Mouse (Mus musculus): ENCODE measurements around the gene Gramd4.
A peak's percentile ranks its signal among the peaks of the same experiment; 100 is the strongest.
"Not testable (repeated sequence)": the region's sequence is repeated elsewhere in the genome, so short reads cannot be mapped to it uniquely, and the experiment has no call there.

The Gramd4 gene

DNA sequence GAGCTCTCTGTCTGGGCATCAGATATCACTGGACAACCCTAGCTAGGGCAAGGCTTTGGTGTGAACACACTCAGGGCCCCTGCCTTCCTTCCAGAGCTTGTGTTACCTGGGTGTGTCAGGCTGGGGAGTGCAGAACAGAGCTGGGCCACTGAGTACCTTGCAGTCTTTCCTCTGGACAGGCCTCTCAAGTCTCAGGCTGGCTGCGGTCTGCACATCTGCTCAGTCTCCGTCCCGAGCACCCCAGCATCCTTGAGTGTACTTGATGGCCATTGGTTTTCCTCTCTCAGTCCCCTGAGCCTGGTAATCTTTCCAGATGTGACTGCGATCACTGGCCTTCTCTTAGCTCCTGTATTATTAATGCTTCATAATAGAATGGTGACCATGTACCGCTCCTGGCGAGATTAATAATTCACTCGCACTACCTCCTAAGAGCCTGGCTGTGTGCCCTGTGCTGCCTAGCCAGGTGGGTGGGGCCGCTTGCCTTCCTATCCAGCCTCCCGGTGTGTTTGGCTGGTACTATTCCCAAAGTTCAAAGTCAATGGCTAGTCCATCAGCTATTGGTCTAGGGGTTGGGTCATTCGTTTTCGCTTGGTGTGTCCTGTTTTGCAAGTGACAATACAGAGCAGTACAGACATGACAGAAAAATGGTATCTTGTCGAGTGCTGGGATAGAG lies 34.6 kb downstream of the Gramd4 start:
- DNase-seq: peak in 1 of 2 experiments; percentile 70

DNA sequence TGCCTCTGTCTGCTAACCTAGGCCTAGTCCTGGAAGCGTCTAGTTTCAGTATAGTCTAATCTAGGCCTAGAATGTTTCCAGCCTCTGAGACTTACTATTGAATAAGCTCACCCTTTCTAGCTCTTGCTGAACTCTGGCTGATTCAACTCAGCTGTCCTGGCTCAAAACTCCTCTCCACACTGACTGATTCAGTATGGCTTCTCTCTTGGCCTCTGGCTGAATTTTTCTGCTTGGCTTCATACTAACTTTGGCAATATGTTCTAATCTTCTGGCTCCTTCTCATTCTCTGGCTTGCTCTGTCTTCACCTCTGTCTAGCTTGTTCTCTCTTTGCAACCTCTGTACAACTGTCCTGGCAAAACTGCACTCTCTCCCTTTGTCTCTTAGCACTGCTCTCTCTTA lies 35.7 kb downstream of the Gramd4 start:
- DNase-seq: peak in 1 of 2 experiments; percentile 42

DNA sequence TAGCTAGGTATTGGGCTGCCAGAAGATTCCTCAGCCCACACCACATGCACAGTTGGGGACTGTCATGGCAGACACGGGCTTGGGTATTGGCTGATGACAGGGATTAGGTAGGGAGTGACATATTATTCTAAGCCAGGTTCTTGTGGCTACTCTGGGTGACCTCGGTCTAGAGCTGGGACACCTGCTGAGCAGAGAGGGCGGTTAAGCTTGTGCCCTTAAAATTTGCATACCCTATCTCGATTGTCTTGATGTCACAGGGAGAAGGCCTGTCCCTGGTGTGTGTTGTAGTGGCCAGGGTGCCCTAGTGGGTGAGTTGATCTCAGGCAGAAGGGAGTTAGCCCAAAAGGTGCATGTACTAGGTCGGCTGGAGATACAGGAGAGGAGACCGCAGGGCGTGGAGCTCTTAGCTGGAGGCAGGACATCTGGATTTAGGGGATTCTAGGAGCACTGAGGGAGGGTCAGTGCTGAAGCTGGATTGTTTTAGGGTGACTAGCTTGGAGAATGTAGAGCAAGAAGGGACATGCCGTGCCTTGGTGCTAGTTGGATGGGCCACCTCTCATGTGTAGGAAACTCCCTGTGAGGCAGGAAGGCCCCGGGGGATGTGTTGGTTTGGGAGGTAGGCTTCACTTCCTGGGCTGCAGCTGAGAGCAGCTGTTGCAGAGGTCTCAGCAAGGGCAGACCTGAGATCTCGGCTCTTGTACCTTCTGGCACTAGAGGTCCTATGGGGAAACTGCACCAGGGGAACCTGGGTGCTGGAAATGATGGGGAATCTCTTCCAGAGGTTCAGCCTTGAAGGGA lies 37.0 kb downstream of the Gramd4 start:
- peak in 1 of 2 experiments; percentile 35 for DNase-seq

DNA sequence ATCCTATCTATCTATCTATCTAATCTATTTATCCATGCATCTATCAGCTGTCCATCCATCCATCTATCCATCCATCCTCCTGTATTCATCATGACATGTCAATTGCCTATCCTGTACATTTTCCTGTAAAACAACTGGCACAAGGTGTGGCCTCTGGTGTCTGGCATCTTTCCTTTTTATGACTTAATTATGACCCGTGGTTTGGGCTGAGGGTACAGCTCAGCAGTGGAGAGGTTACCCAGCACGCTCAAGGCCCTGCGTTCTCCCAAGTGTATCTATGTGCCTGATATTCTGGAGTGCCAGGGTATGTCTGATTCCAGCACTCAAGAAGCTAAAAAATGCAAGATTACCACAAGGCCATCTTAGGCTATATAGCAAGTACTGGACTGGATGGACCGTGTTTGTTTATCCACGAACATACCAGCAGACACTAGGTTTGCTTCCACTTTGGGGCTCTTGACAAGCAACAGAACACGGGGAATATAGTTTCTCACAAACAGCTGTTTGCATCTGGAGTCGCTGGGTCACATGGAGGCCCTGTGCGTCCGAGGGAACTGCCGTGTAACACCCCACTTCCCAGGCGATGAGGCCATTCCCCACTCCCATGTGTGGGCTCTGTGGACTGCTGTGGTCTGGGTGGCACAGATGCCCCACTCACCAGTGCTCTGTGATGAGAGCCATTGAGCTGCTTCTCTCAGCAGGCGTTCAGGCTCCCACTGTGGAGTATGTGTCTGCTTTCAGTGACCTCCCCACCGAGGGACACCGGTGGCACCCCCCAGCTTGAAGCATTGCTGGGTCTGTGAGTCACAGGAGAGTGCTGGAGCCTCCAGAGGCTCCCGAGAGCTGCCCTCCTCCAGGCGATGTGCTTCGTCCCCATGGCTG lies 38.5 kb downstream of the Gramd4 start:
- peak in 1 of 2 experiments; percentile 45 for DNase-seq

GRCm38 (mm10) chr15:86096604-86097020 lies 39.1 kb downstream of the Gramd4 start:
- not testable (repeated sequence) for DNase-seq

- no peak for DNase-seq
Observed at GRCm38 (mm10) chr15:86097871-86098270, 40.4 kb downstream of the Gramd4 start.

DNA sequence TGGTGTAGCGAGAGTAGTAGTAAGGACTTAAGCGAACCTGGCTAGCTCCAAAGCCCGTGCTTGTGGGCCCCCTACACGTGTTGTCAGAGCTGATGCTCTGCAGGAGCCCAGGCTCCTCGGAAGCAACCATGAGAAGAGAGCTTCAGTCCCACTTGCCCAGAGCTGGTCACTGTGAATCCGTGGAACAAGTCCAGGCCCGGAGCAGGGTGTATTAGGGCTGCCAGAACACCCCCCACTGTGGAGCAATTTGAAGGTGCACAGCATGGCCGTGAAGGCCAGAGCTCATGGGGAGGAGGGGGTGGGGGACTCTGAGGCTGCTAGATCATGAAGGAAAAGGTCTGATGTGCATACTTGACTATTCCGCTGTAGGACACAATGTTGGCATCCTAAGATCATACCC lies 44.1 kb downstream of the Gramd4 start:
- DNase-seq: no peak

- no peak for DNase-seq
Observed at GRCm38 (mm10) chr15:86102308-86102707, 44.8 kb downstream of the Gramd4 start.

DNA sequence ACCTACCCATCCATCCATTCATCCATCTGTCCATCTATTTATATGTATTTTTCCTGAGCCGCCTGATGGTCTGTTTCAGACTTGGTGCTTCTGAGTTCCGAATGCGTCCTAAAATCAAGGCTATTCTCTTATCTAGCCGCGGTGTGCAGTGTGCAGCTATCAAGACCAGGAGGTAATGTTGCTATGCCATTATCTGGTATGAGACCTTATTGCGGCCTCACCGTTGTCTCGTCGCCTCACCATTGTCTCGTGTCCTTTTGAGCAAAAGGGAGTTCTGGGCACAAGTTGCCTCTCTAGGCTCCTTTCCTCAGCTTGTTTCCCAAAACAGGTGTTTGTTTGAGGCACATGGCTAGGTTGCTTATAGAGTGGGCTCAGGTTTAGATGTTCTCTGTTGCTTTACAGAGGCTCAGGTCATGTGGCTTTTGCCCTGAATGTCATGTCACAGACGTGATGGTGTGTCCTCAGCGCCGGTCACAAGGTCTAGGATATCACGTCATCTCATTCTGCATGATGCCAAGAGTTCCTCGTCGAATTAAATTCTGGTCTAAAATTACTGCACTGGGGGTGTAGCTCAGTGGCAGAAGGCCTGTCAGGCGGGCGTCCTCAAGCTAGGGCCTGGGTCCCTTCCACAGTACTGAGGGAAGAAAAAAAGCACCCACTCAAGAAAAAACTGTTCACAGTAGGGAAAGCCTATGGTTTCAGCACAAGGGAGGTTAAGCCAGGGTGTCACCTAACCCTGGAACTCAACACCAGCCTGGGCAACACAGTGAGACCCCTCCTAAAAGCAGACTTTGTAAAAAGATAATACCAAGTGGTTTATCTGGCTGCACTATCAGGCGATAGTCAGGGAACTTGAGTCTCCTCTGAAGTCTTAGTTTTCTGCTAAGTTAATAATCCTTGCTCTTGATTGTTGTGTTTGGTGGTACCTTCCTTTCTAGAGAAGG lies 47.2 kb downstream of the Gramd4 start:
- DNase-seq: no peak

GRCm38 (mm10) chr15:86105345-86105697 lies 47.8 kb downstream of the Gramd4 start:
- no peak for DNase-seq

DNA sequence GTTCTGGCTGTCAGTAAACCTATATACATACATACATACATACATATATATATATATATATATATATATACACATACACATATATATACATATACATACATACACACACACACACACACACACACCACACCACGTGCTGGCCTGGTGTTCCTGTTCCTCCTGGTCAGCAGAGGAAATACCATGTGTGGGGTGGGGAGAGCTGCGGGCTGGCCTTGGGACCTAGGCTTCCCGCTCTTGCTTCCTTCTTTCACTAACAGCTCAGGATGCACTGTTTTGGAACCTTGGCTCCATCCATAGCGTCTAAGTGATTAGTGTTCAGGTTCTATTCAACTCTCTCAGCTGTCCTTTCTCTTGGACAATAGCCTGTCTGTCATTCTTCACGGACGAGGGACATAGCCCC lies 48.3 kb downstream of the Gramd4 start:
- no peak for DNase-seq

GRCm38 (mm10) chr15:86107831-86108471 lies 50.5 kb downstream of the Gramd4 start:
- DNase-seq: no peak

DNA sequence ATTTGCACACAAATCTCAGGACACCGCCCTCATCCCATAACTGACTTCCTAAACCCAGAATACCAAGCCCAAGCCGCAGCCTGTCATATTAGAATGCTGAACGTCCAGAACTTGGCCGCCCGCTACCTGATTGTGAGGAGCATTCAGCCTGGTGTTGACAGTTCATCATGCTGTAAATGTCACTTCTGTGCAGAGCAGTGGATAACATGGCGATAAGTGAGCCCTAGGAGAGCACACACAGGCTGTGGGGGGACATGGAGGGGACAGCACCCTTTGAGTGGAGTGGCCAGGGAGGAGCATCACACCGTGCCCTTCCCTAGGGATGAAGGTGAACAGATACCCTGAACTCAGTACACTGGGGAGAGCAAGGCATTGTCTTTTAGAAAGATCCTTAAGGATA lies 51.8 kb downstream of the Gramd4 start:
- no peak for DNase-seq

DNA sequence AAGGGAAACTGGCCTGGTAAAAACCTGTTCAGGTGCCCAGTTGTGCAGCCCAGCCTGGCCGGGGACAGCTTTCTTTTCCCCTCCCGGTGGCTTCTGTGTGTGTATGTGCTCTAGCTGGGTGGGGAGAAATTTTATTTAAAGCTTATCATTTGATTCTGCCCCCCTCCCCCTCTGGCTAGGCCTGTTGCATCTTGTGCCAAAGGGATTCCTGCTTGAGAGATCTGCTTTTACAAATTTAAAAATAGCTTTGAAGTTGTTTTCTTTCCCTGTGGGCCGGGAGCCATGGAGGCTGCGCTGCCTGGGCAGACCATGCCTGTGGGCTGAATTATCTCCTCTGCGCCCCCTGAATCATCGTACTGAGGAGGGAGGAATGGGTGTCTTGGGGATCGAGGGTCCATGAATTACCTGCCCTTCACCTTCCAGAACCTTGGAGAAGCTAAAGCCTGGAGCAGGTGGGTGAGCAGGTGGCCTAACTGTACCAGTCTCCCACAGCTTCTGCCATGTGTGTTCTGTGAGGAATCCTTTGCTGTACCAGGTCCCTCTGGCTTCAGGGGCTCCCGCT lies 52.2 kb downstream of the Gramd4 start:
- no peak for DNase-seq

DNA sequence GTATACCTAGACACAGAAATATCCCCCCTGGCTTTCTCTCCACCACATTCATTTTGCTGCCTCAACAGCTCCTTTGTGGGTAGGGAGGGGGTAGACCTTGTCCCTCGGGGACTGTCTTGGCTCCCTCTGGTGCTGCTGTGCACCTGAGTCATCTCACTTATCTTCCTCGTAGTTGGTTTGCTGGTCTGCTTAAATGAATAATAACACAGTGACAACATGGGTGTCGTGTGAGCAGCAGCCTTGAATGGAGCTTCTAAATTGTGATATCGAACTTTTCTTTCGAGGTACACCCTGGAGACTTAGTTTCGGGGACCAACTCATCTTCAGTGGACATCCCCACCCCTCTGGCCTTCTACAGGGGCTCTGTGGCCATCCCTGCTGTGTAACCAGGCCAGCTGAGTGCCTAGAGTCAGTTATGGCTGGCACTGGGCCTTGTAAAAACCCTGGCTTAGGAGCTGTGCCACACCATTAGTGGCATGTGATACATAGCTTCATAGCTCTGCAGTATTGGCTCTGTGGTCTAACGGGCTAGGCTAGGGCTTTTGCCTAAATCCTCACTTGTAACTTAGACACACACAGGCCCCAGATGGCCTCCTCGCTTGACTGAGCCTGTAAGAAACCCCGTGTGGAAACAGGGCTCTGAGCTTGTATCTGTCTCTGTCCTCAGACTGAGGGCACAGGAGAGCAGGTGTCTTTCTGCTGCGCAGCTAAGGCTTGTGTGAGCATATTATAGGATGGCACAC lies 53.0 kb downstream of the Gramd4 start:
- no peak for DNase-seq

GRCm38 (mm10) chr15:86112707-86113341 lies 55.3 kb downstream of the Gramd4 start:
- peak in 1 of 2 experiments; percentile 39 for DNase-seq

DNA sequence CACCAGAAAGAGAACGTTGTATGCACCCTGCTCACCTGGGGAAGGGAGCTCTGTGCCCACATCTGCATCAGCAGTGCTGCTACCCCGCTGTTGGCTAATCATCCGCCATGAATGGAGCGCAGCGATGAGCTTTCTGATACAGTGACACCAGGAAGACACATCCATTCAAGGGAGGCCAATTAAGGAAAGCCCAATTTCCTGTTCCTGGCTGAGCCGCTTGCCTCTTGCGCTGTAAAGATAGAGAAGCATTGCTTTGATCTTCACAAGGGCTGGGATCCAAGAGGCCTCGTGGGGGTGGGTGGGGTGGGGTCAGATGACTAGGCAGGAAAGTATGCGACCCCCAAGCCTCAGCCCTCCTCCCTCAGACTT lies 55.8 kb downstream of the Gramd4 start:
- DNase-seq: peak in 1 of 2 experiments; percentile 42

DNA sequence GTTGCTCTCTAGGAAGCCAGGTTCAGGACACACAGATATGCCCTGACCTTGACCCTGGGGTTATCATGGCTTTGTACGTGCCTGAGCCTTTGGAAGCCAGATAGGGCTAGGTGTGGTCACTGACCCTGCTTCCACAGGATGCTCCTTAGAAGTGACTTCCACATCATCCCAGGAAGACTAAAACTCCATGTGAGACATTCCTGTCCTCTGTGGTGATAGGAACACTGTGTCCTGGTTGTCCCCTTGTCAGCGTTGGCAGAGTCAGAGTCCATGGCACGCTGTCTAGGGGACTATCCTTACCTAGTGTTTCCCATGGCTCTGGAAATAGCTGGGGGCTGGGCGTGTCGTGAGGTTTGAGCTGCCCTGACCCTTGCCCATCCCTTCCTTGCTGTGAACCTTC lies 58.9 kb downstream of the Gramd4 start:
- DNase-seq: no peak

DNA sequence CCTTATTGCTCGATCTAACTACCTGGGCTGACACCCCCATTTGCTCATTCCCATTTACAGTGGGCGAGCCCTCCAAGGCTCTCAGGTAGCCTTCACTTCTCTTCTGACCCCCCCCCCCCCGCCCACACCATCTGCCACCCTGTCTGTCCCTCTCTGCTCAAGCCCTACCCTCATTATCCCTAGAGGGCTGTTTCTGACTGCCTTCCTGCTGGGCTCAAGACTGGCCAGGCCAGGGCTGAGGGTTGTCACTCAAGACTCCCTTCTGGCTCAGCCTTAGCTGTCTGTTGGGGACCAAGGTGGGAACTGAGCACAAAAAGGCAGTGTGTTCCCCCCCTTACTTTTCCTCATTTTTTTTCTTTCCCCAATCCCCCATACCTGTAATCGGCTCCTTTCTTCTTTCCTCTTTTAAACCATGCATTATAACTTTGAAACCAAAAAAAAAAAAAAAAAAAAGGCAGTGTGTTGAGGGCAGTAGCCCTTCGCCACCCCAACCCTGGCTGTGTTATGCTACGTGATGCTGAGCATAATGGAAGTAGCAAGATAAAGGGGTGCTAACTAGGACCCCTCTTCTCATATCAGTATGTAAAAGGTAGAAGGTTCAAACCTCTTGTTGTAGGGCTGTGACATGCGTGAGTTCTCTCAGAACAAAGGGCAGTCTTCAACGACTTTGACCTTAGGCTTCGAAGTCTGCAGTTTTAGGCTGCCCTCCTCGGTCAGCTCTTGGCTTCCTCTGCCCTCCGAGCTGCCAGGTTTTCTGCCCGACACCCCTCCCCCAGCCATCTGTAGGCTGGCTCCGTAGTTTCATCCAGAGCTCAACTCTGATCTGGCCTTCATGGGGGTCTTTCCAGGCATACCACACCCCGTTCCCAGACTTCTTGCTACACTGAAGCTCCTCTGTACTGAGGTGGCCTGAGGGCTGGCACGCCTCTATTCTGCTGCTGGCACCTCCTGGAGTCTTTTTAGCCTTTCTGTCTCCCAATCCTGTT lies 59.9 kb downstream of the Gramd4 start:
- no peak for DNase-seq
